Mouse (Mus musculus): ENCODE measurements around the gene Igfbp4. TPM values are rescaled to one million over a fixed set of nuclear protein-coding genes. Genes with fewer than 3 reads are reported as not detected.

Gene Igfbp4
- polyA plus RNA-seq, 1 experiment from 2014 or later, result 428 TPM

GRCm38 (mm10) chr11:99044306-99044705 lies 3.3 kb downstream of the Igfbp4 start:
- Histone ChIP-seq H3K4me1 (peaks cover 64% of the 10 kb centered on the region), H3K4me3 (no peak overlapping the region; the same call in 1 of the 2 replicates)

DNA sequence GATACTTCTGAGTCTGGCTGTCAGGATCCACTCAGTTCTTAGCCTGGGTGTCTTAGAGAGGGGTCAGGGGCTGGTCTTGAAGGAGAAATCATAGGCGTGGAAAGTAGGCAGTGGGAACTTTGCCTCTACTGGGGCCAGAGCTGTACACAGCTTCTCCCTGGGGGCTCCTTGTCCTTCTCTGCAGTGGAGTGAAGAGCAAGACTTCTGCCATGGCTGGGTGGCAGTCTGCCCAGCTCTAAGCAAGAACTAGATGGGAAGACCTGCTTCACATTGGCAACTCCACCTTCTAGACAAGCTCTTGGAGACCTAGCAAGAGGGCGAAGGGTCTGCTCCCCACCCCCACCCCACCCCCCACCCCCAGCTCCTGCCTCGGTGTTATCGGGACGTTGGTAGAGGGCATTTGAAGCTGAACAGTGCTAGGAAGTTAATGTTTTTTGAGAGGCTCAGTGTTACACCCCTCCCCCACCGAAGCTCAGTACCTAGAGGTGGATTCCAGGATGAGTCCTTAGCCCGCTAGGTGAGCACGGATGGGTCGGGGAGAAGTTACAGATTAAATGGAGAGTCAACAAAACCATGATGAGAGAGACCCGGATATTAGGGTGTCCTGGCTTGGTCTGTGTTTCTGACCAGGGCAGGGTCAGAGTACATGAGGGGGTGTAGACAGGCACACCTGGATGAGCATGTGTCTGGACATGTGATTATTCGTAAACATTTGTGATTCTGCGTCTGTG lies 4.3 kb downstream of the Igfbp4 start:
- Histone ChIP-seq H3K27ac (no peak overlapping the region), H3K4me3 (no peak overlapping the region), H3K9me3 (replicated peaks) (no peaks in the 10 kb centered on the region), H3K4me2 (replicated peaks) (0 out of 2 replicates have a peak overlapping the region, but pooled peaks have one; percentile 8), H3K27me3 (no peaks in the 10 kb centered on the region), H3K9ac (no peak overlapping the region), H3K4me1 (peaks cover 64% of the 10 kb centered on the region), H3K36me3 (peaks cover 23% of the 10 kb centered on the region)
- WGBS, result 84% methylated on average over 12 of the region's 12 CpGs
- no peak for ATAC-seq (ENCODE audit: low FRiP score)

More at GRCm38 (mm10) chr11:99044306-99044705, 3.3 kb downstream of the Igfbp4 start:
- Histone ChIP-seq H3K9ac (no peak overlapping the region), H3K4me2 (replicated peaks) (peak overlapping the region; percentile 19), H3K9me3 (replicated peaks) (no peaks in the 10 kb centered on the region), H3K27me3 (no peaks in the 10 kb centered on the region), H3K36me3 (peaks cover 15% of the 10 kb centered on the region), H3K27ac (no peak overlapping the region)
- ATAC-seq (ENCODE audit: low FRiP score), result no peak
- 76% methylated on average over 5 of the region's 5 CpGs for WGBS

- 46% methylated on average over 5 of the region's 5 CpGs for WGBS
- Histone ChIP-seq H3K4me3 (no peak overlapping the region), H3K9me3 (replicated peaks) (no peaks in the 10 kb centered on the region), H3K4me1 (peaks cover 49% of the 10 kb centered on the region), H3K27ac (peak overlapping the region; percentile 60), H3K27me3 (no peaks in the 10 kb centered on the region), H3K36me3 (peaks cover 37% of the 10 kb centered on the region), H3K9ac (0 out of 2 replicates have a peak overlapping the region, but pooled peaks have one; percentile 1), H3K4me2 (replicated peaks) (0 out of 2 replicates have a peak overlapping the region, but pooled peaks have one; percentile 15)
- no peak for ATAC-seq (ENCODE audit: low FRiP score)
Measured at GRCm38 (mm10) chr11:99047120-99047519, 6.1 kb downstream of the Igfbp4 start.

- Histone ChIP-seq H3K27me3 (no peaks in the 10 kb centered on the region), H3K9me3 (replicated peaks) (no peaks in the 10 kb centered on the region), H3K36me3 (peaks cover 40% of the 10 kb centered on the region), H3K9ac (0 out of 2 replicates have a peak overlapping the region, but pooled peaks have one; percentile 1), H3K4me3 (no peak overlapping the region), H3K4me2 (replicated peaks) (peak overlapping the region; percentile 15; the same call in 1 of the 2 replicates), H3K27ac (peak overlapping the region; percentile 60), H3K4me1 (peaks cover 43% of the 10 kb centered on the region)
- ATAC-seq (ENCODE audit: low FRiP score), result no peak
- 75% methylated on average over 2 of the region's 2 CpGs for WGBS
Measured at GRCm38 (mm10) chr11:99047643-99048042, 6.6 kb downstream of the Igfbp4 start.

- Histone ChIP-seq H3K27ac (no peak overlapping the region), H3K9ac (no peak overlapping the region), H3K36me3 (peaks cover 20% of the 10 kb centered on the region), H3K27me3 (0 out of 2 replicates have a peak, but pooled peaks cover 2% of the 10 kb centered on the region), H3K9me3 (replicated peaks) (0 out of 2 replicates have a peak, but pooled peaks cover 2% of the 10 kb centered on the region), H3K4me1 (peaks cover 14% of the 10 kb centered on the region), H3K4me3 (no peak overlapping the region), H3K4me2 (replicated peaks) (no peak overlapping the region)
- ATAC-seq (ENCODE audit: low FRiP score), result no peak
- WGBS, result 61% methylated on average over 4 of the region's 4 CpGs
Measured at GRCm38 (mm10) chr11:99055143-99055542, 14.1 kb downstream of the Igfbp4 start.

- Histone ChIP-seq H3K27me3 (0 out of 2 replicates have a peak, but pooled peaks cover 2% of the 10 kb centered on the region), H3K4me3 (no peak overlapping the region), H3K9me3 (replicated peaks) (0 out of 2 replicates have a peak, but pooled peaks cover 2% of the 10 kb centered on the region), H3K4me1 (peaks cover 18% of the 10 kb centered on the region), H3K9ac (no peak overlapping the region), H3K36me3 (peaks cover 18% of the 10 kb centered on the region), H3K4me2 (replicated peaks) (no peak overlapping the region), H3K27ac (no peak overlapping the region)
- 0 out of 2 replicates have a peak, but pooled peaks have one; percentile 29 for ATAC-seq (ENCODE audit: low FRiP score)
- WGBS, result 3% methylated on average over 8 of the region's 8 CpGs
Measured at GRCm38 (mm10) chr11:99055571-99056452, 14.8 kb downstream of the Igfbp4 start.

DNA sequence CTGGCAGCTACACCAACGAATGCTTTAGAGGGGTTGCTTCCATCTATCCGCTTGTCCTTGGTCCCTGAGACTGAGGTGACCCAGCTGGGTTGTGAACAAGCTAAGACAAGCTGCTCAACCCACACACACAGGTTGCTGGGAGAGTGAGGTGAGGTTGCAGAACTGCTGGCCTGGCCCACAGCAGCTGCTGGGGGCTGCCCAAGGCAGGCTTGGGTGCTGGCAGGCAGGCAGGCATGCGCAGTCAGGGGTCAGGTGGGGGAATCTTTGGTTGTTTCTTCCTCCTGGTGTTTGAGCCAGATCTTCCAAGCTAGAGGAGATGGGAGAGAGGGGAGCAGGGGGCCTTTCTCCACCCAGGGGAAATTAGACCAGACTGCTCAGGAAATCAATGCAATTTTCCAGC lies 19.4 kb downstream of the Igfbp4 start:
- no peak overlapping the region for H3K4me2 ChIP-seq (replicated peaks)
- H3K36me3 ChIP-seq, result no peaks in the 10 kb centered on the region
- H3K9ac ChIP-seq, result no peak overlapping the region
- no peak for ATAC-seq (ENCODE audit: low FRiP score)
- H3K27ac ChIP-seq, result no peak overlapping the region
- H3K27me3 ChIP-seq, result no peaks in the 10 kb centered on the region
- H3K4me1 ChIP-seq, result peaks cover 21% of the 10 kb centered on the region
- H3K4me3 ChIP-seq, result no peak overlapping the region
- 0 out of 2 replicates have a peak, but pooled peaks cover 2% of the 10 kb centered on the region for H3K9me3 ChIP-seq (replicated peaks)
- WGBS, result 84% methylated on average over 3 of the region's 3 CpGs

GRCm38 (mm10) chr11:99062661-99063060 lies 21.6 kb downstream of the Igfbp4 start:
- Histone ChIP-seq H3K9me3 (replicated peaks) (0 out of 2 replicates have a peak, but pooled peaks cover 2% of the 10 kb centered on the region), H3K9ac (no peak overlapping the region), H3K36me3 (no peaks in the 10 kb centered on the region), H3K27me3 (no peaks in the 10 kb centered on the region), H3K27ac (no peak overlapping the region), H3K4me3 (no peak overlapping the region), H3K4me2 (replicated peaks) (no peak overlapping the region), H3K4me1 (peaks cover 15% of the 10 kb centered on the region)
- WGBS, result 79% methylated on average over 7 of the region's 7 CpGs
- ATAC-seq (ENCODE audit: low FRiP score), result no peak

DNA sequence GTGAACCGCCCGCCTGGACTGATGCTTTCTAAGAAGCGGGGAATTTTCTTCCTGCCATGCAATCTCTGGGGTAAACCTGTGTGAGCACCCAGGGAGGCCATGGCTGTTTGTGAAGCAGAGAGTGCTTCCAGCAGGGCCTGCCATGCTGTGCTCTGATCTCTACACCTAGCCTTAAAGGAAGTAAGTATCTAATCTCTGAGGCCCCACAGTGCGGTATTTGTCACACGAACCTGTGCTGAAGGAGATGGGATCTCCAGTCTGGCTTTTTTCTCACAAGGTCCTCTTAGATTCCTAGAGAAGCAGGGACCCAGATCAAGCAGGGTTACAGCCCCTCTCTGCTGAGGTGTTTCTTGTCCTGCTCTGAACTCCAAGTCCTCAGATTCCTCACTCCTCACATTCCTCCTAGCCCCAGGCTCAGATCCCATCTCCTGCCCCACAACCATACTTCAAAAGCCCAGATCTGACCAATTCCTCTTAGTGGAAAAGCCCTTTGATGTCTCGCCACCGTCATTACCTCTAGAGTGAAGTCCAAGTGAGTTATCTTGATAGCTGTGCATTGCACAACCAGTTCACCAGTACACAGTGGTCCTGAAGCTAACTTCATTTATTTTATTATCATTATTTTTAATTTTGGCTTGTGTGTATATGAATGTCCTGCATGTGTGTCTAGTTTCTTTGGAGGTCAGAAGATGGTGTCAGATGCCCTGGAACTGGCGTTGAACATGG lies 22.5 kb downstream of the Igfbp4 start:
- 0 out of 2 replicates have a peak, but pooled peaks cover 2% of the 10 kb centered on the region for H3K9me3 ChIP-seq (replicated peaks)
- 40% methylated on average over 8 of the region's 8 CpGs for WGBS
- no peak overlapping the region for H3K4me3 ChIP-seq
- H3K27me3 ChIP-seq, result no peaks in the 10 kb centered on the region
- H3K4me1 ChIP-seq, result peaks cover 15% of the 10 kb centered on the region
- H3K4me2 ChIP-seq (replicated peaks), result no peak overlapping the region; the same call in 1 of the 2 replicates
- H3K27ac ChIP-seq, result no peak overlapping the region
- H3K36me3 ChIP-seq, result no peaks in the 10 kb centered on the region
- H3K9ac ChIP-seq, result no peak overlapping the region
- ATAC-seq (ENCODE audit: low FRiP score), result no peak

GRCm38 (mm10) chr11:99065353-99065752 lies 24.3 kb downstream of the Igfbp4 start:
- H3K36me3 ChIP-seq, result no peaks in the 10 kb centered on the region
- no peak overlapping the region for H3K4me2 ChIP-seq (replicated peaks)
- ATAC-seq (ENCODE audit: low FRiP score), result no peak
- H3K9ac ChIP-seq, result no peak overlapping the region
- no peaks in the 10 kb centered on the region for H3K27me3 ChIP-seq
- peaks cover 14% of the 10 kb centered on the region for H3K4me1 ChIP-seq
- no peaks in the 10 kb centered on the region for H3K9me3 ChIP-seq (replicated peaks)
- WGBS, result 73% methylated on average over 3 of the region's 3 CpGs
- no peak overlapping the region for H3K27ac ChIP-seq
- H3K4me3 ChIP-seq, result no peak overlapping the region

DNA sequence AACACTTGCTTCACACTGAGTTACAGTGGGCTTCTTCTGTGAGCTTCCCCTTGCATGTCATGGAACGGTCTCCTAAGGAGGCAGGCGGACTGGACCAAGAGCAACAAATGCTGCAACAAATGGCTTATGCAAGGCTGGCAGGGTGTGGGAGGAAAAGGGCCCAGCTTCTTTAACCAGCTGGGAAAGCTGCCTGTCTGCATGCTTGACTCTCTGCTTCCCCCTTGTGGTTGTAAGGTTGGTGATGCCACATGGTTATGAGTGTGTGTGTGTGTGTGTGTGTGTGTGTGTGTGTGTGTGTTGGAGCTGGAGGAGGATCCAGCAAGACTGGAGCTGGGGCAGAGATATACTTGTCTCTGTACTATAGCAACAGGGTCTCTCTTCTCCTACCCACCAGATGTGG lies 24.9 kb downstream of the Igfbp4 start:
- Histone ChIP-seq H3K4me1 (peaks cover 13% of the 10 kb centered on the region), H3K27me3 (no peaks in the 10 kb centered on the region), H3K27ac (no peak overlapping the region), H3K4me2 (replicated peaks) (no peak overlapping the region), H3K4me3 (no peak overlapping the region), H3K36me3 (no peaks in the 10 kb centered on the region), H3K9ac (no peak overlapping the region), H3K9me3 (replicated peaks) (no peaks in the 10 kb centered on the region)
- 34% methylated on average over 2 of the region's 2 CpGs for WGBS
- ATAC-seq (ENCODE audit: low FRiP score), result peak; percentile 19; the same call in 1 of the 2 replicates

All from hindbrain, embryonic 12.5 days (tissue).